Mouse (Mus musculus): ENCODE measurements around the gene Mtr. TPM values are rescaled to one million over a fixed set of nuclear protein-coding genes. Genes with fewer than 3 reads are reported as not detected.

Mtr gene
- total RNA-seq, 2 experiments from 2014 or later: 13.5 to 18.8 TPM

DNA sequence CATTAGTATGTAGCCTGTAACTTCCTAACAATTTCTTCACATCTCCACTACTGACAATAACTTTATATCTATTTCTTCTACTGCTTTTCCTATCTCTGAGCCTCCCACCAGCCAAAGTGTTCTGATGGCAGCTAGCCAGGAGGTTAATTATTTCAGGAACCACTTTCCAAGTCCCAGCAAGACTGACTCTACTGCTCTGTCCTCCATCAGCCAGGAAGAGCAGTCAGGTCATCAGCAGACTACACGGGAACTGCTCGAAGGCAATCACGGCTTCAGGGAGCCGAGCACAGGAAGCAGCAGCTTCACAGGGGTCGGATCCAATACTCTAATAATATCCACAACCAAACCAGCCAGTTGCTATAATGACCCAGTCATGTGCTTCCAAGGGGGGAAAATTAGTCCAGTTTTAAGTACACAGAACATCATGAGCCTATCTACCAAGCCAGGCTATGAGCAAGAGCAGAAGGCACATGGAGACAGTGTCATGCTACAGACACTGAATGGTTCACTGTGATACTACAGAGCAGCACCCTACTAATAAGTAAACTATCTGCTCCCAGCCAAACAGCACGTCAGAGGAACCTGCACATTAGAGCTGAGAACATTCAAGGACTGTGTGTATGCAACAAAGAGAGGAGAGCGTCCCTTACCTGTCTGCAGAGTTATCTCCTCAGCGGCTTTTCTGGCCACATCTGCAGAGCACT lies 8.6 kb downstream of the Mtr start:
- intact Hi-C loops (cut with DNase I): no loop called here
- no peak for DNase-seq (ENCODE audit: low spot score in 2 of 2)

DNA sequence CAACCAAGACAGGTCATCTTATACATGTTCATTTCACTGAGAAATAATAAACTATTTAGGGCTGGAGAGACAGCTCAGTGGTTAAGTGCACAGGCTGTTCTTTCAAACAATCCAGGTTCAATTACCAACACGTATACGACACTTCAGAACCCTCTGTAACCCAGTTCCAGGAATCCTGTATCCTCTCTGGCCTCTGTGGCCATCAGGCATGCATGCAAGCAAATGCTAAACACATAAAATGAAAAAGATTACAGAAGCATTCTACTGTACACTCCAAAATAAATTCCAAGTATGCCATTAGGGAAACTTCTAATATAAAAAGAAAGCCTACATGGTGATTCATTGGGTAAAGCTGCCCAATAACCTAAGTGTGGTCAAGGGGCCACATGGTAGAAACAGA lies 12.0 kb downstream of the Mtr start:
- intact Hi-C loops (cut with DNase I): no loop called here
- no peak for DNase-seq (ENCODE audit: low spot score in 2 of 2)

GRCm38 (mm10) chr13:12243991-12244390 lies 13.9 kb downstream of the Mtr start:
- DNase-seq (ENCODE audit: low spot score in 2 of 2): no peak
- intact Hi-C loops (cut with DNase I): no loop called here

DNA sequence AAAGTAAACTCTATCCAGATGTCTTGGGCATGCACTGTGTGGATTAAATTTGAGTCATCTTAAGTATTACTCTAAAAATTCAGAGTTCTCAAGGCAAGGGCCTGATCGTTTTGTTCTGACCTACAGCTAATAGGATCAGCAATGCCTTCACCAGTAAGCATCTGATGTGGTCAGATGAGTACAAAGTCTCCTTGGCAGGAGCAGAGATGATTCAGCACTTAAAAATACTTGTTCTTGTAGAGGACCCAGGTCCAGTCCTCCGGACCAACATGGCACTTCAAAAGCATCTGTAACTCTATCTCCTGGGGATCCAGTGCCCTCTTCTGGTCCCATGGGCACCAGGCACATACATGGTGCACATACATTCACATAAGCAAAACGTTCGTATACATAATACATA lies 25.8 kb downstream of the Mtr start:
- intact Hi-C loops (cut with DNase I): no loop called here

DNA sequence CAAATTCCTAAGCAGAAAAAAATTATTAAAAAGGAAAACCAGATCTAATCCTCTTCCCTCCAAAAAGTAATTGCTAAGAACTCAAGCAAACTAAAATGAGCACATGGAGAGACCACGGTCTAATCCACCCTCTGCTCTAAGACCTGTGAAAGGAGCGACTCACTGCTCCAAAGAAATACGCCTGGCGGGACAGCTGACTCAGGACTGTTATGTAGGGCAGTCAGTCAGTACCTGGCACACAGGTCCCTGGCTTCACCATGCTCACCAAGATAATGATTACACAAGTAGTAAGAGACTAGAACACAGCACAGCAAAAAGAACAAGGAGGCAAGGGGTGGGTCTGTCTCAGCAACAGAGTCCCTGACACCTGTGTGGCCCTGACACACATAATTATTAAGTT lies 29.7 kb downstream of the Mtr start:
- intact Hi-C loops (cut with DNase I): no loop called here
- no peak for DNase-seq (ENCODE audit: low spot score in 2 of 2)

More for the DNA sequence above, 25.8 kb downstream of the Mtr start:
- DNase-seq (ENCODE audit: low spot score in 2 of 2): no peak

DNA sequence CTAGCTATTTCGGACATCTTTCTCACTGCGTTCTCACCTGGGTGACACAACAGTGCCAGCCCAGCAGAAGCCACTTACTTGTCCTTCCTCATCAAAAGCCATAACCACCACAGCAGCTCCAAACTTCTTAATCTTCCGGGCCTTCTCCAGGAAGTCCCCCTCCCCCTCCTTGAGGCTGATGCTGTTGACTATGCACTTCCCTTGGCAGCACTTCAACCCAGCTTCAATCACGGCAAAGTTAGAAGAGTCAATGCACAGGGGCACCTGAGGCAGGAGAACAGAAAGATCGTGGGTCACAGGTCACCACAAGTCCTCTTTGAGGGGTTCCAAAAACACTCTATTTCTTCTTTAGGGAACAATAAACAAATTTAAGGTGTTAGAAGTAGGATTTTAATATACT lies 30.3 kb downstream of the Mtr start:
- no peak for DNase-seq (ENCODE audit: low spot score in 2 of 2)
- intact Hi-C loops (cut with DNase I): no loop called here

DNA sequence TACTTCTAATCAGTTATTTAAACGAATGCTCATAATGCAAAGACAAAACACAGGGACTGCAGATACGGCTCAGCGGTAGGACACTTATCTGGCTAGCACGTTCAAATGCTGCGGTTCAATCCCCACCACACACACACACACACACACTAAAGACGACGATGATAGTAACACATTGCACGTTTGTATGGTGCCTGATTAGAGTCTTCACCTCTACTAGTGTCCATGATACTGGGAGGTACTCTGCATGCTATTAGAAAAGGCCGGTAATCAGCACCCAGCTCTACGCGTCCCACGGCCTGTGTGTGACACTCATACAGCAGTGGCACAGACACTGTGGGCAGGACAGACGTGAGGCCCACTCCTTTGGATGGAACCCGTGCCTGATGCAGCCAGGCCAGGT lies 39.3 kb downstream of the Mtr start:
- intact Hi-C loops (cut with DNase I): no loop called here
- DNase-seq (ENCODE audit: low spot score in 2 of 2): no peak

DNA sequence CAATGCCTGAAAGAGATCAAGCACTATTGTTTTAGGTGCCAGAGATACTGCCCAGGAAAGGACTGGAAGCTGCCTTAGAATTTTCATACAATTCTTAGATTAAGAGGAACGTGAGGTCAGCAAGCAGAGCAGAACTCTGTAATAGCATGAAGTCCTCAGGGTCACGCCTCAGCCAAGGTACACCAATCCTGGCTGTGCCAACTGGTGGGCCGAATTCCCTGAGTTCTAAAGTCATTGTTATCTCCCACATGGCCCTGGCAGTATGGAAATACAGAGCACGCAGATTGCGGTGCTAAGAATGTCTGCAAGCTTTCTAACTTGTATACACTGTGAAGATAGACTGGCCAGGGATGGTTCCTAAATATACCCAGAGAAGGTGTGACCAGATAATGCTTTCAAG lies 43.0 kb downstream of the Mtr start:
- DNase-seq (ENCODE audit: low spot score in 2 of 2): no peak
- intact Hi-C loops (cut with DNase I): no loop called here

GRCm38 (mm10) chr13:12211058-12211457 lies 46.9 kb downstream of the Mtr start:
- intact Hi-C loops (cut with DNase I): loop anchor here (2.0 kb wide), 1 partner anchor 176 kb away; no protein-coding TSS in a partner anchor
- DNase-seq (ENCODE audit: low spot score in 2 of 2): no peak

- intact Hi-C loops (cut with DNase I): loop anchor here (2.0 kb wide), 1 partner anchor 177 kb away; no protein-coding TSS in a partner anchor
Measured at GRCm38 (mm10) chr13:12210023-12210762, 47.7 kb downstream of the Mtr start.

GRCm38 (mm10) chr13:12200372-12200771 lies 57.5 kb downstream of the Mtr start:
- intact Hi-C loops (cut with DNase I): no loop called here

More at GRCm38 (mm10) chr13:12210023-12210762, 47.7 kb downstream of the Mtr start:
- DNase-seq (ENCODE audit: low spot score in 2 of 2): no peak

DNA sequence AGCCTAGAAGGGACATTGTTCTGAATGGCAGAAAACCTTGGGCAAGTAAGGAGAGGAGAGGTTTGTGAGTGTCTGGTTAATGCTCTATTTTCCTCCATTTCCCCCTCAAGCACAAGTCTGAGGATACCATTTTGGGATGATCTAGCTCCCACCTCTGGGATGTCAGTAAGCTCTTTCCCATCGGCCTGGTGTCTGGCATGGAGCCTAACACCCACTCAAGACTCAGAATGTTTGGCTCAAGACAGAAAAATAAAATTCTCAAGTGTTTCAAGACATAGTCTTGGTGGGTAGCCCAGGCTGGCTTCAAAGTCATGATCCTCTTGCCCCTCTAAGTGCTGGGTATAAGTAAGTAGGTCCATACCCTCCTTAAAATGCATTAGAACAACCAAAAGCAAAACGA lies 59.4 kb downstream of the Mtr start:
- no peak for DNase-seq (ENCODE audit: low spot score in 2 of 2)
- intact Hi-C loops (cut with DNase I): no loop called here

More at GRCm38 (mm10) chr13:12200372-12200771, 57.5 kb downstream of the Mtr start:
- DNase-seq (ENCODE audit: low spot score in 2 of 2): no peak

- DNase-seq (ENCODE audit: low spot score in 2 of 2): no peak
- intact Hi-C loops (cut with DNase I): no loop called here
Measured at GRCm38 (mm10) chr13:12196861-12197260, 61.1 kb downstream of the Mtr start.

- no peak for DNase-seq (ENCODE audit: low spot score in 2 of 2)
- intact Hi-C loops (cut with DNase I): no loop called here
Measured at GRCm38 (mm10) chr13:12196012-12196411, 61.9 kb downstream of the Mtr start.

GRCm38 (mm10) chr13:12194942-12195662 lies 62.8 kb downstream of the Mtr start:
- intact Hi-C loops (cut with DNase I): no loop called here
- DNase-seq (ENCODE audit: low spot score in 2 of 2): peak; percentile 56 to 68

DNA sequence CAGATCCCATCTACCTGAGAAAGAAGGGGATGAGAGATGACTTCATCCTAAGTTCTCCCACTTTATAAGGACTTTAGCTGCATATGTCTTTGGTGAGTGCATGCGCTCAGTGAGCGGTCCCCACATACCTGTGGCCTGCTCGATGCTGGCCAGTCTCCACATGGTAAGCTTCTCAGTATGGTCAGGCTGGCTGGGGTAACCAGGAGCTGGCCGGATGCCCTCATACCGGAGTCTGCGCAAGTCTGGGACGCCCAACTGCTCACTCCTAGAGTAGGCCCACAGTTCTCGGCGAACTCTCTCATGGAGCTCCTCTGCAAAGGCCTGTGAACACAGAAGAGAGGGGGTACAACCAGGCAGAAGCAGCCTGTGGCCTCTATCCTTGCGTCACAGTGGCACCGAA lies 68.7 kb downstream of the Mtr start:
- intact Hi-C loops (cut with DNase I): no loop called here
- DNase-seq (ENCODE audit: low spot score in 2 of 2): no peak

DNA sequence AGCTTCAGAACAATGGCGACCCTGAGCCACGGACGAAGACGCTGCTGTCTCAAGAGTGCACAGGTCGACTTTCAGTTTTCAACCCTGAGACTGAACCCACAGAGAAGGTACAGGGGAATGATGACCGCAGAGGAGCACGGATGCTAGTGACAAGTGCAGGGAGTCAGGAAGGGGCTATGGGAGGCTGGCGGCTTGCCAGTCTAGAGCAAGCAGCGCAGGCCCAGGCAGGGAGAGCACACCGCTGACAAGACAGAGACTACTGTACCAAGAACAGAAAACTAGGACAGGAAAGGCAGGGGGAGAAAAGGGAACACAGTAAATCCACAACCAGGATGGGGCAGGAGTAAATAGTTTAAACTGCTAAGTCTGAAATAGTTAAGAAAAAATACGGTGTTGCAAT lies 69.1 kb downstream of the Mtr start:
- no peak for DNase-seq (ENCODE audit: low spot score in 2 of 2)
- intact Hi-C loops (cut with DNase I): no loop called here

- DNase-seq (ENCODE audit: low spot score in 2 of 2): no peak
- intact Hi-C loops (cut with DNase I): no loop called here
Measured at GRCm38 (mm10) chr13:12179481-12179880, 78.4 kb downstream of the Mtr start.

DNA sequence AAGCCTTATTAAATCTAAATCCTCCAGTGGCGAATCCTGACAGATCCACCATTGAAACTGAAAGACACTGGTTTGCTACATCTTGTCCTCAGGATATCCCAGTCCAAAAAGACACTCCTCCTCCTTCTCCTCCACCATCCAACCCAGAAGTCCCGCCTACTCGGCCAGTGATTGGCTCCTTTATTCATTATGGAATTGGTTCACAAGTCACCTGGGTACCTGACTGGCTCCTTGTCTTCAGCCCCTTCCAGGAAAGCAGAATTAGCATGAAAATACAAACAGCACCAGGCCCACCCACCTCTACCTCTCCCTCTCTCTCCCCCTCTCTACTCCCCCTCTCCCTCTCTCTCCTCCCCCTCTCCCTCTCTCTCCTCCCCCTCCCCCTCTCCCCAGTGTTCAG lies 81.2 kb downstream of the Mtr start:
- no peak for DNase-seq (ENCODE audit: low spot score in 2 of 2)
- intact Hi-C loops (cut with DNase I): no loop called here

DNA sequence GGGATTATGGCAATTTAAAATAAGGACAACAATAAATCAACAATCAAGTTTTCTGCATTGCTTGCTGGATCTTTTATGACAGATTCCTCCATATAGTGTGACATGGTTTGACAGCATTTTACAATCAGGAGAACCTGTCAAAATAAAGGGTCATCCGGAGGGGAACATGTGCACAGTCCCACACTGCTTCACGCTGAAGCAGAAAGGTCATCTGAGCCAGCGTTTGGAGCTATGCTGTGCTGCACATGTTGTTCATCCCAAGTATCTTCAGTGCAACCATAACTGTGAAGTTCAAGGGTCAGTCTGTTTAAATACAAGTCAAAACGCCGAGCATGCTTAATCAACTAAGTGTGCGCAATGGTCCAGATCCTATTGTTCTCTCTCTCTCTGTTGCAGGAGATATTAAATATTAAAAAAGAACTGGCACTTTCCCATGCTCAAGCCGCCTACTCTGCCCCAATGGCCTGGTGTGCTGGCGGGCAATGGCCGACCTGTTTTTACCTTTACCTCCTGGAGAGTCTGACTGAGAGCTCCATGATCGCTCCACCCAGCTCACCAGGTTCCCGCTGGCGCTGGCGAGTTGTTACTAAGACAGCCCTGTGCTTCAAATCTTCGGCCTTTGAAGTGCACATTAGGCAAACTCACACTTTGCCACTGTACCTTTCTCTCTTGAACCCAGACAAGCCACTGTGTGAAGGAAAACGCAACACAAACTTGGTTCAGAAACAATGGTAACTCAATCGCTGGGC lies 81.8 kb downstream of the Mtr start:
- no peak for DNase-seq (ENCODE audit: low spot score in 2 of 2)
- intact Hi-C loops (cut with DNase I): no loop called here
